Mouse (Mus musculus): ENCODE data around the gene Bcl2l12.

- TF ChIP-seq POLR2A (IDR thresholded peaks at IDR 0.05; ENCODE audit: insufficient read length, low read depth): no peak
- TF ChIP-seq MYOD1 (IDR thresholded peaks at IDR 0.05; ENCODE audit: control insufficient read depth in 1 of 3, insufficient read length in 2 of 3, low read depth in 2 of 3): no peak
- TF ChIP-seq MAX (IDR thresholded peaks at IDR 0.05; ENCODE audit: low read depth): no peak
- no peak for TF ChIP-seq TCF12 (IDR thresholded peaks at IDR 0.05; ENCODE audit: insufficient read depth, poor library complexity, severe bottlenecking)
- TF ChIP-seq MYOG (IDR thresholded peaks at IDR 0.05; ENCODE audit: control insufficient read depth in 1 of 3, insufficient read depth in 1 of 3, insufficient read length in 2 of 3, low read depth in 2 of 3): no peak
- TF ChIP-seq CEBPB (IDR thresholded peaks at IDR 0.05; ENCODE audit: insufficient read depth, poor library complexity, severe bottlenecking): no peak
- no peak for TF ChIP-seq TCF3 (IDR thresholded peaks at IDR 0.05; ENCODE audit: insufficient read length, low read depth)
- TF ChIP-seq E2F4 (IDR thresholded peaks at IDR 0.05; ENCODE audit: insufficient read depth): no peak
- TF ChIP-seq POLR2AphosphoS2 (IDR thresholded peaks at IDR 0.05; ENCODE audit: insufficient read length, low read depth): no peak
- no peak for TF ChIP-seq USF1 (IDR thresholded peaks at IDR 0.05; ENCODE audit: low read depth)
- TF ChIP-seq SRF (IDR thresholded peaks at IDR 0.05; ENCODE audit: control insufficient read depth, insufficient read length, low read depth): no peak
- no peak for TF ChIP-seq REST (IDR thresholded peaks at IDR 0.05; ENCODE audit: insufficient read depth, insufficient read length)
These were observed 9.9 kb upstream of the Bcl2l12 start for GRCm38 (mm10) chr7:45008411-45008810.
